Mouse (Mus musculus) embryo, embryonic 10.5 days (tissue): ENCODE data around the gene Bahcc1.

Experiments used
- DNase-seq: peaks from one replicate; pipeline ENCODE4 v3.0.0-alpha.2; 2015; ENCODE audit warnings: low spot score

Gene Bahcc1

DNA sequence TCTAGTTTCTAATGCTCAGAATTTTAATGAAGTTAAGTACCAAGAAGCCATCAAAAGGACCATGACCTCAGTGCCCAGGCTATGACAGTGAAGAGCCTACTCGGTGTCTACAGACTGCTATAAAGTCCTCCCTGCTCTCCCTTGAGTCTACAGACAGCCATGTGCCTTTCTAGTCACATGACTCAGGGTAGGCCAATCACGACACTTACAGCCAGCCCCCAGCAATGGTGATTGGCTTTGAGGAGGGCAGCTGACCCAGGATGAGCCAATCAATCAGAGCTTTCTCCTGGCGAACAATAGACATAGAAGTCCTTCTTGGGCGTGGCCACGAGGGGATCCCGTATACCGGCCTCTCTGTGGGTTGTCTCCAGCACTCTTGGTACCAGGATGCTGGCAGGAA is 65.0 kb downstream of the Bahcc1 start:
- peak; percentile 41 for DNase-seq

DNA sequence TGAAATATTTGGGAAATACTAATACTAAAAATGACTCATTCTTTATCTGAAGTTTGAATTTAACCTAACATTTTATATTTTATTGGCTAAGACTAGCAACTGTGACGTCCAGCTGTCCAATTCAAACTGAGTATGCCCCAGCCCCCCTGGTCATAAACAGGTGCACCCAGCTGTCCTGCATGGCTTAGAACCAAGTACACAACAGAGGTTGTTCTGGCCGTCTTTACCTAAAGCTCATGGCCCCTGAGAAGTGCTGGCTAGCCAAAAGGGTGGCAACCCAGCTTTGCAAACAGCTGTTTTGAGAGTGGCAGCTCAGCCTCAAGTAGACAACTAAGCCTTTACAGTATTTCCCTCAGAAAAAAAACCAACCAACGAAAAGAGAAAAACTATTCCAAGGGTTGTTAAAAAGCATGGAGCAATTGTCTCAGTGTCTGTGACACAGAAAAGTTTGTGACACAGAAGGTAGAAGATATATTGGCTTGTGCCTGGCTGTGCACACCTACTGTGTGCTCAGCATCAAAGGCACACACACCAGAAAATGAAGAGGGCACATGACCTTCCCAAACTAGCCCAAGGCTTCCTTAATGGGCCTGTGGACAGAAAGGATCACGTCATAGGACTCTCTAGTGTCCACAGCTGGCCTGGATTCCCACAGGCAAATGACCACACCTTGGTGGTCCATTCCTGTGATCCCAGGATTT is 65.8 kb downstream of the Bahcc1 start:
- no peak for DNase-seq

DNA sequence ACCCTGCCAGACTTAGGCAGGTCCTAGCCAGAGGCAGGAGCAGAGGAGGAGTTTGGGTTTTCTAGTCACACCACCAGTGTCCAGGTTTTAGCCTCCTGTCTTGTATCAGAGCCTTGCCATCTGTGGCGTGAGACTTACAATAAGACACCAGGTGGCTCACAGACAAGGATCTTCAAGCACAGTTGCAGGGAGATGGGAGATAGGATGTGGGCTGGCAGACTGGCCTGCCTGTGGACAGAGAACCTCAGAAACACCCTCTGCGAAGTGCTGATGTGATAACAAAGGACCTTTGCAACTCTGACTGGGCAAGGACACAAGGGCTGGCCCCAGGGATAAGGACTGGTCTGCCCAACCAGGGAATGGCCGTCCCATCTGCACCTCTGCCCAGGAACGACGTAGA is 66.7 kb downstream of the Bahcc1 start:
- DNase-seq = no peak

DNA sequence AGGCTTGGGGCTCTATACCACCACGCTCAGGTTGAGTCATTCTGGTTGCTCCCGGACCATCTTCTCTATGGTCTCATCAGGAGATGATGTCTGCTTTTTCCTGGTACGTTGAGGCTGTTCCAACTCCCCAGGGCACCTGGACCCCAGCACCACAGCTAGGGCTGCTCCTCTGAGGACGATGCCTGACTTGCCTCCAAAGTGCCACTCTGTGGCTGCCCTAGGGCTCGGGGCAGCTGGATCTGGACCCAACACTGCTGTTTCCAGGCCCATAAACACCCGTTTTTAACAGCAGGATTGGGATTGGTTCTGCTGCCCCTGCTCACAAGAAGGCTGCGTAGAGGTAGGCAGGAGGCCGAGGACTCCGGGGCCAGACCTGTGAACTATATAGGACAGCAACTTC is 70.4 kb downstream of the Bahcc1 start:
- no peak for DNase-seq

DNA sequence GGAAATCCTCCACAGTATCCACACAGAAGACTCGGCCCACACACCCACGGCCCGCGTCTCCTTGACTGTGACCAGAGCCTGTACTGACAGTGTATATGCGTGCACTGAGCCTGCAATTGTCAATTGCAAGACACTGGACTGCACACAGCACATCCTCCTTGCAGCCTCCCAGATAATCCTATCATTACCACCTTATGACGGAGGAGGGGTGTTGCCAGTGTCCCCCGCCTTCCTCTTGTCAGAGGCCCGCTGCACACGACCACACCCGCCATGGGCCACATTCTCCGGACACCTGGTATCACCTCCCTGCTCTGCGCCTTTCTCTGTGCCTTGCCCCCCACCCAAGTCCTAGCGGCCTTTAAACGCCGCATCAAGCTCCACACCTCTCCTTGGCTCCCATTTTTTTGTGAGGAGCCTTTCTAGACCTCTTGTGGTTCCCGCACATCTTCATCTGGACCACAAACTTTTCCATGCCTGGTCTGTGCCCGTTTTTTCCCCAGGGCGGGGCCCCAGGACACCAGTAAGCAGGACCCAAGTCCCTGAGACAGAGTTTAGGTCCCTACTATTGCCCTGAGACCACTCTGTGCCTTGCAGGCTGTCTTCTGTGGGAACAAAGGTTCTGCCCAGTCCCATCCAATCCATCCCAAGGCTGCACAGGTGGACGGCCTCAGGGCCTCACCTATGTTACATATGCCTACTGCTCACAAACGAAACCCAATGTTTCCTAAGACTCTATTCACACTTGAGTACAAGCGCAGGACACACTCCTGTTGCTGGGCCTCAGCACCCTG is 71.0 kb downstream of the Bahcc1 start:
- no peak for DNase-seq

DNA sequence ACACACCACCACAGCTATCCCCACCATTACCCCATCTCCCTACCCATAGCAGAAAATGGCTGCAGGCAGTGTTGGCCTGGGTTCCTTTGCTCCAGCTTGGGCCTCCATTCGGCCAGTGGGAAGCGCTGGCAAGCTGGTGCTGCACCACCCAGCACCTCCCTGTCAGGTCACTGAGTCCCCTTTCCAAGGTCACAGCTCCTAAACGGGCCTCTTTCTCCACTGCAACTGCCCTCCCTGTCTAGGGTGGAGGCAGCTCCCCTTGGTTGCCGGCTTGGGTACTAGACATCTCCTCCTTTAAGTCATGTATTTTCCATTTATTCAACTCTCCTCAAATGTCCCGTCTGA is 71.6 kb downstream of the Bahcc1 start:
- no peak for DNase-seq

DNA sequence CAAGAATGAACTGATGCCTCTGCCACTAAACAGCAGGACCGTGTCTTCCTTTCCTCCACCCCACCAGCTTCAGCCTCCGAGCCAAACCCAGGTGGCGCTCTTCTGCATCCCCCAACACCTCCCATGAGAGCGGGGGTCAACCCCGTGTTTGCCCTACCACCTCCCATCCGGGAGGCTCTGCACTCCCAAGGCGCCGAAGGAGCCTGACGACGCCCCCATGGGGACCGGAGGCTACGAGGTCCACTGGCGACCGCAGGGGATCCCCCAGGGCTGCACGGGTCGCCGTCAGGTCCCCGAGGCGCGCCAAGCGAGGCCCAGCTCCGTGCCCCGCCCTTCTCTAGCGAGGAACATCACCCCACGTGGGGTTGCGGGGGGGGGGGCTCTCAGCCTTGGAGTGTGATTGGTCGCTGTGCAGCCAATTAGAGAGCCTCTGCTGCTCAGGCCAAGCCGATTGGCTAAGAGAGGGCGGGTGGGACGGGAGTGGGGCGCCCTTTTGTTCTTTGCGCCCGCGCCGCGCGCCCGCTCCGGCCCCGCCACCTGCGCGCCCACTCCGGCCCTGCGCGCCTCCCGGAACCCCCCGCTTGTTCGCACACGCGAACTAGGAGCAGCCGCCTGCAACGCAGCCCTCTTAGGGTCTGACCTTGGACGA is 72.3 kb downstream of the Bahcc1 start:
- peak; percentile 99 for DNase-seq

DNA sequence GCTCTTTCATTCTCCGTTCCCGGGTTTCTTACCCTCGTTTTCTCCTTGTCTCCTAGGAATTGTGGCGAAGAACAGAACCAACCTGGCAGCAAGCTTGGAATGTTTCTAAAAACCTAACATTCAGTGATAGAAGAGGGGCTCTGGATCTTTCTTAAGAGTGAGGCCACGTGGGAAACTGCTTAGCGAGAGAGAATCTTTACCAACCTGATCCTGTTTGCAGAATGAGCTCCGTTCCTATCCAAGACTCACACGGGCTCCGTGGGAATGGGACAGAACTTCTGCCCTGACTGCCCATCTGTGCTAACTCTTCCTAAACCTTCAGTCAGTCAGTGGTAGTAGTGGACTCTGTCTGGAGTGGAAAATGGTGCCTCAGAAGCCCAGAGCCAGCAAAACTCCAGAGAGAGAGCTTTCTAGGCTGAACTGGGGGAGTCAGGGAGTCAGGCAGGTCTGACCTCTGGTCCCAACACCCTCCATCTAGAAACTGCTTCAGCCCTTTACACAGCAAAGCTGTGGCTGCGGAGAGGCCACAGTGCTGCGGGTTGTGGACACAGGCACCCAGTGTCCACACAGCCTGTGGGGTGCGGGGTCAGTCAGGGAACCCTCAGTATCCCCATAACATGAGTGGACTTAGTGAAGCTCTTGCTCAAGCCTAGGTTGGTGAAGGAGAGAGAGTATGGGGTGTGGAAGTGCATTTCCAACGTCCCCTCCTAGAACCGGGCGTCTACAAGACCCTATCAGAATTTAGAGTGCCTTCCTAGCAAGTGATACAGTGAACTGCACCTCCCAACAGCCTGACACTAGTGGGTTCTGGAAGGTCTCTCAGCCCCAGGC is 73.0 kb downstream of the Bahcc1 start:
- DNase-seq = no peak

DNA sequence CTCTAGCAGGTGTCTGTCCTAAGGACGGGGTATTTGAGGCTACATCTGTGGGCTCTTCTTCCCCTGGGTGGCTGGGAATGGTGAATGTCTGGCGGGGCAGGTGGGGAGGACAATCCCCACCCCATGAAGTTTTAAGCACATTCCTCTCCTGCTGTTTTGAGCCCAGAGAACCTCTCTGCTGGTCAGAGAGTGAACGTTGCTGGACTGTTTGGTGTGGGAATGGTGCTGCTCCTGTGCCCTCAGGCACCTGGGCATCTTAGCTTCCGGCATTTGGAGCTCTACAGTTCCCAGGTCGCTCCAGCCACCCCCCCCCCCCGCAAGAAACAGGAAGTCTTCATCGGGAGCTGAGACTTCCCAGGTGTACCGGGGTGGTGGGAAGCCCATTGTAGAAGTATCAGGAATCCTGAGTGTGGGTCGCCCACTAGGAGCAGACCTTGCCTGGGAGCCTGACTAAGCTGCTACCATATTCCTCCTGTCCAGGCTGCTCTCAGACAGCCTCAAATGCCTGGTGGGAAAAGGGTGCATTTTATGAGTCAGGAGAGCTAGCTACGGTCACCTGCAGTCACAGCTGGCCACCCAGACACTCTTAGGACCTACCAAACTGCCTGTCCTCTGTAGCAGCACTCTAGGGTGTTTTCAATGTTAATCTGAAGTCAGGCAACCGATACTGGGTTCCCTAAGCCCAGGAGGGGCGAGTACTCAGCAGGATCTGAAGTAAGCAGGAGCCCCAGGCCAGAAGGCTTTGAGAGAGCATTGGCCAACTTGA is 73.8 kb downstream of the Bahcc1 start:
- DNase-seq = no peak

DNA sequence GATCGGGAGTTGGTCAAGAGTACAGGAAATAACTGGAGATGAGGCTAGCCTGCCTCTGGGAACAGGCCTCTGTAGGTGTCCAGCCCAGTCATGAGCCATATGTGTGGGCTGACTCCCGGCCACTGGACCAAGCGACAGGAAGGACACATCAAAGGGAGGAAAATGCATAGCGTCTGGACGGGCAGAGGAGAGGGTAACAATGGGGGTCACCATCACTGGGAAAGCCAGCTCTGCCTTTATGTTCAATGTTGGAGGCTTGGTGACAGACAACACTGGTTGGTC is 74.3 kb downstream of the Bahcc1 start:
- DNase-seq = peak; percentile 40

DNA sequence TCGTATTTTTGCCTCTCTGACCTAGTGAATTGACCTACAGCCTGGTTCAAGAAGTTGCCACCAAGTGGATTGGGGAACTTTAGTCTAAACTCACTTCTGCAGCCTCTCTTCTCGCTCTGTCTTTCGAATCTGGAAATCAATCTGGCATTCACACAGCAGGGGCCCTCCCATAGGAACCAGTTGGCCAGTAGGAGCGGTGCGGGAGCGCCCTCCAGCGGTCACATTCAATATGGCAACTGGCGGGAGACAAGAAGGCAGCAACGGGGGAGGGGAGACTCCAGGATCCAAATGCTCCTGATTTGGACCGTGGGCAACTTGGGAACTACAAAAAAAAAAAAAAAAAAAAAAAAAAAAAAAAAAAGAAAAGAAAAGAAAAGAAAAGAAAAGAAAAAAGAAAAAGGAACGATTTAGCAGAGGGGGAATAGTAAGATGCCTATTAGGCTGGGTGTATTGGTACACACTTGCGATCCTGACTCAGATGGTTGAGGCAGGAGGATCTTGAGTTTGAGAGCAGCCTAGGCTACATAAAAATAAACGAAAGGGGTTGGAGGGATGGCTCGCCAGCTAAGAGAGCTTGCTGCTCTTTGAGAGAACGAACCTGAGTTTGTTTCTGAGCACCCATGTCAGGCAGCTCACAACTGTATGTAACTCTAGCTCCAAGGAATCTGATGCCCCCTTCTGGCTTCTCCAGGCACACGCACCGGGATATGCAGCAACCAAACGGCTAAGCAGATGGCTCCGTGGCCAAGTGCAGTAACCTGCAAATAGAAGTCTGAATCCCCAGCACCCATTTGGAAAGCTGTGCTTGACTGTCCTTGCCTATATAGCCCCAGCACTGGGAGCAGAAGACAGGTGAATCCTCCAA is 75.1 kb downstream of the Bahcc1 start:
- peak; percentile 98 for DNase-seq

DNA sequence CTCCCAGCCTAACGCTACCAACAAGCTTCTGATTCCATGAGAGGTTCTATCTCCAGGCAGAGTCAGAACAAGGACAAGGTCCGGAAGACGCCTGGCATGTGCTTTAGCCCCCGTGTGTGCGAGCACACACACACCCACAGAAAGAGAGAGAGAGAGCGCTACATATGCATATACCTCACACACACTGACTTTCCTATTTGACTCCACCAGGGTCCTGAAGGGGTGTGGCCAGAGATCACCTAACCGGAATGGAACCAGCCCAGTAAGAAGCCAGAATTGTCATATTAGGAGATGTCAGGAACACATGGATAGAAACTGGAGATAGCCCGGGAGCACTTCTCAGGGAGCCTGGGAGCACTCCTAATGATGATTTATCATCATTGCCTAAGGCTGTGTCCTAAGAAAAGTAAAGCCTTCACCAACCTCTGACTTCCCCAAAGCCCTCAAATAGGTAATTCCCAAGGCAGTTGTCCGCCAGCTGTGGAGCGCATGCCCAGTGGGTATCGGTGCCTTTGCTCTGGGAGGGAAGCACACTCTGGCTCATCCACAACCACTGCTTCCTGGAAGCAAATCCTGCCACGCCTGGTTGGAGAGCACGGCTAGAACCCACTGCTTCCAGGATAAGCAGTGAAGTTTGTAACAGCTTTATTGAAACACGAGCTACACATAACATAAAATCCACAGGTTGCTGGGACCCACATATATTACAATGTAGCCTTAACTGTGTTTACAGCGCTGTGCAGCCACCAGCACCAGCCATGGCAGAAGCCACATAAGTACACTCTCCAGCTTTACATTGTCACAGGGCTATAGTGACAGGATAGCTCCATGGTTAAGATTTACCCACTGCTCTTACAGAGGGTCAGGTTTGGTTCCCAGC is 75.9 kb downstream of the Bahcc1 start:
- DNase-seq = no peak

DNA sequence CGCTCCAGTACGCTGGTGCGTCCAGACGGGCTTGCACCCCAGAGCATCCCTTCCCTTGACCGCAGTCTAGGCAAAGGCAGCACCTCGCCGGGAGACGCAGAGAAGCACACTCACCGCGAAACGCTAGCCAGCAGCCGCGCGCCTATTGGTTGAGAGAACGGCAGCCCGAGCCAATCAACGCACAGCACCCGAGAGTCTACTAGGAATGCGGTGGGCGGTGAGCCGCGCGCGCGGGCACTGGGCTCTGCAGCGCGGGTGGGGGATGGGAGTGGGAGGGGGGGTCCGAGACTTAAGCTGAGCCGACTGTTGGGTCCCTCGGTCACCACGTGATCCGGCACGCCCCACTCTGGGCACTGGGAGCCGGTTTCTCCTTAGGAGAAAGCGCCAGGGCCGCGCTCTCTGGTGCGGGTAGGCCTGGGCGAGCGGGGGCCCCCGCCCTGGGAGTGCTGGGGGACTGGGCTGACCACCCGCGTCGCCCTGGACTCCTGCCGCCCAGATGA is 78.1 kb downstream of the Bahcc1 start:
- peak; percentile 98 for DNase-seq

DNA sequence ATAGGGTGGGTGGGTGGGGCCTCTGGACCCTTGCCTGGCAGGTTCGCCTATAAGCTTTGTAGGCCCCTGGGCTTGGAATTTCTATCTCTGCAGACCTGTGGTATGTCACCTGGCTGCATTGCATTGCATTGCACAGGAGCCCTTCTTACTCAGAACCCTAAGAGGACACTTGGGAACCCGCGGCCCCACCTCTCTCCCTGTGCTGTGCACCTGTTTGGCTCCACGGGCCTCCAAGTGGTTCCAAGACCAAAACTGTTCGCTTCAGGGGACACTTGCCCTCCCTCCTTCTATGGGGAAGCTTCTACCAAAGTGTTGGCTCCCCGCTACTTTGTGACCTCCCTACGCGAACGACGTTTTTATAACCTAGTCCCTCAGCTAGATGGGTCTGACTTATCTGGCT is 78.8 kb downstream of the Bahcc1 start:
- DNase-seq = no peak

DNA sequence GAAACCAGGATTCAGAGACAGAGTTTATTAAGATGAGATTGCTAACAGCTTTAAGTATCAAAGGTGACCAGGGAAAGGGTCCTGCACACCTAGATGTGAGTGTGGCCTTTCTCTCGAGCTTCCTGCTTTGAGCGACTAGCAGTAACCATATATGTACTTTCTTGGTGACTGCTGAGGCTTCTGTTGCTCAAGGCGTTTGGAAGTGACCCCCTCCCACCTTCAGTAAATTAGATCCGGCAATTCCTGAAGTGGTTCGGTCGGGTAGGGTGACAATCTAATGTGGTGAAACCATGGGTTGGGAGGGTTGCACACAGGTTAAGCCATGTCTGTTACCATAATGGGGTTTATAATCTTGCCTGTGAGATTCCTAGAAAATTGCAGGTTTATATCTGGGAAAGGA is 79.3 kb downstream of the Bahcc1 start:
- no peak for DNase-seq

DNA sequence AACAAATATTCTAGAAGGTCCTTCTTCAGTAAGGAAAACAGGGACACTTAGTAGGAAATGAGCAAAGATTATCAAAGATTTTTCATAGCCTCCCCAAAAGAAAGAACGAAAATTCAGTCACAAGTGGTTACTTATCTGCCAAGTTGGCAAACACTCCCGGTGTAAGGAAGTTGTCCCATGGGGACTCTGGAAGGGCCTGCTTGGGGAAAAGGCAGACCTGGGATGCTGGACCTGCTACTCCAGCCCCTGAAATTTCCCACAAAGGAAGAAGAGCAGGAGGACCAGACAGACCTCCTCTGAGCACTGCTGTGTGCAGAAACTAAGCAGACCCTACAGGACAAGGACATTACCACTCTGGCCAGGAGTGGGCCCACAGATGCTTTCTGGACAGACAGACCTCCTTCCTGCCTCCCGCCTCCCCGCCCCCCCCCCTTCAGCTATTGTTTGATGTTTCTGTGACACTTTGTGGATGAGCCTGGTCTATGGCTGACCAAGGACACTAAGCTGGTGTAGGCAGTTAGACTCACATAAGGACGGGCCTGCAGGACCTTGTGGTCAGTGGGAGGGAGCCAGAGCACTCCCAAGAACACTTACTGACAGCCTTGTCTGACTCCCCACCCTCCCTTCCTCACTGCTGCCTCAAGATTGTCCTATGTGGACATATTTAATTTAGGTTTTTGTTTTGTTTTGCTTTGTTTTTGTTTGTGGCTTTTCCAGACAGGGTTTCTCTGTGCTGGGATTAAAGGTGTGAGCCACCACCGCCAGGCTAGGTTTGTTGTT is 81.3 kb downstream of the Bahcc1 start:
- DNase-seq = no peak

DNA sequence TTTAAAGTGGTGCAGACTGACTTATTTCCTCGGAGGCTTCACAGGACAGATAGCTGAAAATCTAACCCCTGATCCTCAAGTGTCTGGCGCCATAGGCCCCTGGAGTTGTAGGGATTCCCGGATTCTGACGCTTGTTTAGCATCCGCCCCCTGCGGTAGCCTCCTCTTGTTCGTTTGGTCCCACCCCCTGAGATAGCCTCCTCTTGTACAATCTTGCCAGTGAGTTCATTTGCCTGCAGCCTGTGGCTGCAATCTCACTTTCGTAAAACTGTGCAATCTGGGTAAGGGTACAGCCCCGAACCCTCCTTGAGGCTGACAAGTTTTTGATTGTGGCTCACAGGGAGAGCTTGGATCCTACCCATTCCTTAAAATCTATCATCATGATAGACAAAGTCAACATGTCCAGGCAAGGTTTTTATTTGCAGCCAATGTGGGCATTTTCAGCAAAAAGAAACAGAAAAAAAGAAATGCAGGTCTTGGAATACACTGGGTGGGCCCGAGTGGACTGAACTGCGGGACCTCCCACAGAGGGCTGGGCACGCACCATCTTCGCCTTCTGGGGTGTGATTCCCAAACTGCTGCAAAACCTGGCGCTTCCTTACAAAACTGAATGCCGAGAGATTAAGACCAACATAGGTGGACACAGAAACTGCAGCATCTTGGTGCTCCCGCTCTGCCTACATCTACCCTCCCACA is 82.1 kb downstream of the Bahcc1 start:
- DNase-seq = peak; percentile 39

DNA sequence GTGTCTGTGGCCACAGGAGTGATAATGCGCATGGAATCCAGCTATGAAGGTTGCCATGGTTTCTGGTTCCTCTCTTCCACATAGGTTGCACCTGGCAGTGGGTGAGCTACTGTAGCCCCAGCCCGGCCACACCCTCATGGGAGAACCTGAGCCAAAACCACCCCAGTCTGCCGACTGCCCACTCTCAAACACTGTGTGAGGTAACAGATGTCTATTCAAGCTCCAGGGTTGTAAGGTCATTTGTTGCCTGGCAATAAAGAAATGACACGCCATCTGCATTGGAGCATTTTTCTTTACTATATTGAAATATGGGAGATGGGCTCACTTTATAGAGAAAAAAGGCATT is 82.6 kb downstream of the Bahcc1 start:
- DNase-seq = peak; percentile 54
